Mouse (Mus musculus): ENCODE data around the gene Trak1. TPM values are rescaled to one million over a fixed set of nuclear protein-coding genes. Genes with fewer than 3 reads are reported as not detected.

The Trak1 gene
- polyA plus RNA-seq, 1 experiment from 2014 or later: 21.2 TPM

- no peak overlapping the region for H3K27ac ChIP-seq (ENCODE audit: low read depth, low read length)
- no peak for DNase-seq (ENCODE audit: low spot score)
- H3K9ac ChIP-seq (ENCODE audit: low read depth, low read length): no peak overlapping the region
- no peaks in the 10 kb centered on the region for H3K36me3 ChIP-seq (ENCODE audit: control insufficient read depth, insufficient read depth, low read length)
- H3K4me1 ChIP-seq (replicated peaks; ENCODE audit: control insufficient read depth, insufficient read depth, low read length): no peaks in the 10 kb centered on the region; the same call in 1 of the 2 replicates
- H3K4me3 ChIP-seq (ENCODE audit: low read depth, low read length): no peak overlapping the region
- ATAC-seq (ENCODE audit: low FRiP score): no peak
- H3K27me3 ChIP-seq (ENCODE audit: control insufficient read depth, insufficient read depth, low read length): no peaks in the 10 kb centered on the region
- no peaks in the 10 kb centered on the region for H3K9me3 ChIP-seq (ENCODE audit: control insufficient read depth, low read length)
- H3K4me2 ChIP-seq (replicated peaks; ENCODE audit: low read depth, low read length): no peak overlapping the region
- WGBS: 86% methylated on average over 17 of the region's 17 CpGs
Measured at GRCm38 (mm10) chr9:121381678-121382297, 84.5 kb downstream of the Trak1 start.

- Histone ChIP-seq H3K4me2 (replicated peaks; ENCODE audit: low read depth, low read length) (no peak overlapping the region), H3K27me3 (ENCODE audit: control insufficient read depth, insufficient read depth, low read length) (no peaks in the 10 kb centered on the region), H3K9ac (ENCODE audit: low read depth, low read length) (no peak overlapping the region), H3K27ac (ENCODE audit: low read depth, low read length) (no peak overlapping the region), H3K9me3 (ENCODE audit: control insufficient read depth, low read length) (no peaks in the 10 kb centered on the region), H3K36me3 (ENCODE audit: control insufficient read depth, insufficient read depth, low read length) (no peaks in the 10 kb centered on the region), H3K4me1 (replicated peaks; ENCODE audit: control insufficient read depth, insufficient read depth, low read length) (no peaks in the 10 kb centered on the region; the same call in 1 of the 2 replicates), H3K4me3 (ENCODE audit: low read depth, low read length) (no peak overlapping the region)
- DNase-seq (ENCODE audit: low spot score): no peak
- WGBS: 92% methylated on average over 14 of the region's 14 CpGs
- ATAC-seq (ENCODE audit: low FRiP score): no peak
Measured at GRCm38 (mm10) chr9:121382568-121382967, 85.3 kb downstream of the Trak1 start.

- no peaks in the 10 kb centered on the region for H3K36me3 ChIP-seq (ENCODE audit: control insufficient read depth, insufficient read depth, low read length)
- H3K4me3 ChIP-seq (ENCODE audit: low read depth, low read length): no peak overlapping the region
- no peak for ATAC-seq (ENCODE audit: low FRiP score)
- H3K4me2 ChIP-seq (replicated peaks; ENCODE audit: low read depth, low read length): no peak overlapping the region
- no peaks in the 10 kb centered on the region for H3K27me3 ChIP-seq (ENCODE audit: control insufficient read depth, insufficient read depth, low read length)
- H3K9me3 ChIP-seq (ENCODE audit: control insufficient read depth, low read length): no peaks in the 10 kb centered on the region
- no peaks in the 10 kb centered on the region; the same call in 1 of the 2 replicates for H3K4me1 ChIP-seq (replicated peaks; ENCODE audit: control insufficient read depth, insufficient read depth, low read length)
- no peak overlapping the region for H3K27ac ChIP-seq (ENCODE audit: low read depth, low read length)
- no peak for DNase-seq (ENCODE audit: low spot score)
- 95% methylated on average over 9 of the region's 9 CpGs for WGBS
- H3K9ac ChIP-seq (ENCODE audit: low read depth, low read length): no peak overlapping the region
Measured at GRCm38 (mm10) chr9:121383180-121383586, 85.9 kb downstream of the Trak1 start.

GRCm38 (mm10) chr9:121384620-121385019, 87.3 kb downstream of the Trak1 start:
- Histone ChIP-seq H3K4me2 (replicated peaks; ENCODE audit: low read depth, low read length) (no peak overlapping the region), H3K4me3 (ENCODE audit: low read depth, low read length) (no peak overlapping the region), H3K27ac (ENCODE audit: low read depth, low read length) (no peak overlapping the region), H3K9me3 (ENCODE audit: control insufficient read depth, low read length) (no peaks in the 10 kb centered on the region), H3K9ac (ENCODE audit: low read depth, low read length) (no peak overlapping the region), H3K36me3 (ENCODE audit: control insufficient read depth, insufficient read depth, low read length) (no peaks in the 10 kb centered on the region), H3K4me1 (replicated peaks; ENCODE audit: control insufficient read depth, insufficient read depth, low read length) (no peaks in the 10 kb centered on the region; the same call in 1 of the 2 replicates), H3K27me3 (ENCODE audit: control insufficient read depth, insufficient read depth, low read length) (no peaks in the 10 kb centered on the region)
- 81% methylated on average over 7 of the region's 7 CpGs for WGBS
- DNase-seq (ENCODE audit: low spot score): no peak
- ATAC-seq (ENCODE audit: low FRiP score): no peak

GRCm38 (mm10) chr9:121385091-121385748, 87.9 kb downstream of the Trak1 start:
- H3K9me3 ChIP-seq (ENCODE audit: control insufficient read depth, low read length): no peaks in the 10 kb centered on the region
- DNase-seq (ENCODE audit: low spot score) (peak; percentile 91), ATAC-seq (ENCODE audit: low FRiP score) (peak; percentile 39; the same call in 1 of the 2 replicates)
- 32% methylated on average over 16 of the region's 16 CpGs for WGBS
- no peak overlapping the region for H3K27ac ChIP-seq (ENCODE audit: low read depth, low read length)
- H3K27me3 ChIP-seq (ENCODE audit: control insufficient read depth, insufficient read depth, low read length): no peaks in the 10 kb centered on the region
- no peaks in the 10 kb centered on the region for H3K36me3 ChIP-seq (ENCODE audit: control insufficient read depth, insufficient read depth, low read length)
- H3K9ac ChIP-seq (ENCODE audit: low read depth, low read length): peak overlapping the region; percentile 20; the same call in 1 of the 2 replicates
- no peak overlapping the region for H3K4me3 ChIP-seq (ENCODE audit: low read depth, low read length)
- H3K4me2 ChIP-seq (replicated peaks; ENCODE audit: low read depth, low read length): no peak overlapping the region
- H3K4me1 ChIP-seq (replicated peaks; ENCODE audit: control insufficient read depth, insufficient read depth, low read length): no peaks in the 10 kb centered on the region; the same call in 1 of the 2 replicates

- Histone ChIP-seq H3K27ac (ENCODE audit: low read depth, low read length) (no peak overlapping the region), H3K4me1 (replicated peaks; ENCODE audit: control insufficient read depth, insufficient read depth, low read length) (no peaks in the 10 kb centered on the region; the same call in 1 of the 2 replicates), H3K4me2 (replicated peaks; ENCODE audit: low read depth, low read length) (no peak overlapping the region), H3K9me3 (ENCODE audit: control insufficient read depth, low read length) (no peaks in the 10 kb centered on the region), H3K36me3 (ENCODE audit: control insufficient read depth, insufficient read depth, low read length) (no peaks in the 10 kb centered on the region), H3K4me3 (ENCODE audit: low read depth, low read length) (no peak overlapping the region), H3K27me3 (ENCODE audit: control insufficient read depth, insufficient read depth, low read length) (no peaks in the 10 kb centered on the region), H3K9ac (ENCODE audit: low read depth, low read length) (no peak overlapping the region)
- 78% methylated on average over 12 of the region's 12 CpGs for WGBS
- DNase-seq (ENCODE audit: low spot score) (no peak), ATAC-seq (ENCODE audit: low FRiP score) (no peak)
Measured at GRCm38 (mm10) chr9:121385749-121386350, 88.5 kb downstream of the Trak1 start.

GRCm38 (mm10) chr9:121387539-121388272, 90.4 kb downstream of the Trak1 start:
- 76% methylated on average over 9 of the region's 9 CpGs for WGBS
- no peaks in the 10 kb centered on the region for H3K9me3 ChIP-seq (ENCODE audit: control insufficient read depth, low read length)
- no peaks in the 10 kb centered on the region for H3K36me3 ChIP-seq (ENCODE audit: control insufficient read depth, insufficient read depth, low read length)
- no peak overlapping the region for H3K9ac ChIP-seq (ENCODE audit: low read depth, low read length)
- H3K4me1 ChIP-seq (replicated peaks; ENCODE audit: control insufficient read depth, insufficient read depth, low read length): no peaks in the 10 kb centered on the region; the same call in 1 of the 2 replicates
- H3K27ac ChIP-seq (ENCODE audit: low read depth, low read length): no peak overlapping the region
- ATAC-seq (ENCODE audit: low FRiP score) (no peak), DNase-seq (ENCODE audit: low spot score) (no peak)
- H3K27me3 ChIP-seq (ENCODE audit: control insufficient read depth, insufficient read depth, low read length): no peaks in the 10 kb centered on the region
- no peak overlapping the region for H3K4me3 ChIP-seq (ENCODE audit: low read depth, low read length)
- no peak overlapping the region for H3K4me2 ChIP-seq (replicated peaks; ENCODE audit: low read depth, low read length)

GRCm38 (mm10) chr9:121388273-121388931, 91.1 kb downstream of the Trak1 start:
- Histone ChIP-seq H3K4me2 (replicated peaks; ENCODE audit: low read depth, low read length) (no peak overlapping the region), H3K9me3 (ENCODE audit: control insufficient read depth, low read length) (no peaks in the 10 kb centered on the region), H3K27me3 (ENCODE audit: control insufficient read depth, insufficient read depth, low read length) (no peaks in the 10 kb centered on the region), H3K27ac (ENCODE audit: low read depth, low read length) (no peak overlapping the region), H3K36me3 (ENCODE audit: control insufficient read depth, insufficient read depth, low read length) (no peaks in the 10 kb centered on the region), H3K4me1 (replicated peaks; ENCODE audit: control insufficient read depth, insufficient read depth, low read length) (no peaks in the 10 kb centered on the region; the same call in 1 of the 2 replicates), H3K4me3 (ENCODE audit: low read depth, low read length) (no peak overlapping the region), H3K9ac (ENCODE audit: low read depth, low read length) (no peak overlapping the region)
- ATAC-seq (ENCODE audit: low FRiP score) (no peak), DNase-seq (ENCODE audit: low spot score) (no peak)
- 69% methylated on average over 12 of the region's 13 CpGs for WGBS

All from hindbrain, embryonic 11.5 days (tissue).